8 mouse cellular contexts compared by ENCODE assay signal in genomic region chr9:111118252-111118890, GRCm38 (mm10). TPM values are rescaled to one million over a fixed set of nuclear protein-coding genes. Genes with fewer than 3 reads are reported as not detected.
DNase-seq lines count a peak whose midpoint lies in the region; ATAC-seq and TF ChIP-seq lines count a peak whose summit lies in the region.

No protein-coding gene starts in this region.

- 0 out of 2 replicates have a peak, but pooled peaks have one; percentile 8 for TF ChIP-seq CTCF in hindbrain, postnatal 0 days (IDR thresholded peaks at IDR 0.05; ENCODE audit: low read depth)

- H3K4me3 ChIP-seq in hindbrain, postnatal 0 days (ENCODE audit: low read length): peak overlapping the region; percentile 99
- peak overlapping the region; percentile 94 for H3K4me3 ChIP-seq in limb, embryonic 11.5 days (ENCODE audit: low read depth, low read length)
- H3K4me3 ChIP-seq in midbrain, embryonic 13.5 days (replicated peaks): peak overlapping the region; percentile 90

- peak overlapping the region; percentile 89 for H3K4me2 ChIP-seq in hindbrain, postnatal 0 days (ENCODE audit: low read depth, low read length)
- peak overlapping the region; percentile 76 for H3K4me2 ChIP-seq in limb, embryonic 11.5 days (ENCODE audit: low read depth, severe bottlenecking)
- H3K4me2 ChIP-seq in midbrain, embryonic 13.5 days (replicated peaks): peak overlapping the region; percentile 76

- 1% methylated on average over 49 of the region's 52 CpGs for WGBS in hindbrain, postnatal 0 days
- WGBS in limb, embryonic 11.5 days: under 1% methylated on average over 43 of the region's 52 CpGs
- under 1% methylated on average over 45 of the region's 52 CpGs for WGBS in midbrain, embryonic 13.5 days

- ATAC-seq in cerebellum, adult (ENCODE audit: insufficient number of reproducible peaks, low FRiP score, low TSS enrichment): peak; percentile 85
- ATAC-seq in hindbrain, postnatal 0 days: peak; percentile 88
- peak; percentile 90 for ATAC-seq in limb, embryonic 11.5 days (ENCODE audit: insufficient number of reproducible peaks, low FRiP score, low TSS enrichment, low read depth)
- peak; percentile 94 for ATAC-seq in midbrain, embryonic 13.5 days

- peaks cover 4% of the 10 kb centered on the region; the same call in 1 of the 2 replicates for H3K4me1 ChIP-seq in hindbrain, postnatal 0 days (ENCODE audit: insufficient read depth, low read length)
- no peaks in the 10 kb centered on the region for H3K4me1 ChIP-seq in limb, embryonic 11.5 days (ENCODE audit: control insufficient read depth, insufficient read depth, low read length)
- H3K4me1 ChIP-seq in midbrain, embryonic 13.5 days (replicated peaks): peaks cover 25% of the 10 kb centered on the region

- H3K9me3 ChIP-seq in hindbrain, postnatal 0 days (ENCODE audit: low read length): no peaks in the 10 kb centered on the region
- no peaks in the 10 kb centered on the region for H3K9me3 ChIP-seq in limb, embryonic 11.5 days (ENCODE audit: control insufficient read depth, low read length)
- H3K9me3 ChIP-seq in midbrain, embryonic 13.5 days: no peaks in the 10 kb centered on the region

- H3K27me3 ChIP-seq in hindbrain, postnatal 0 days (ENCODE audit: insufficient read depth, low read length): no peaks in the 10 kb centered on the region
- H3K27me3 ChIP-seq in limb, embryonic 11.5 days (ENCODE audit: control insufficient read depth, insufficient read depth, low read length): no peaks in the 10 kb centered on the region
- no peaks in the 10 kb centered on the region for H3K27me3 ChIP-seq in midbrain, embryonic 13.5 days

- no peaks in the 10 kb centered on the region for H3K36me3 ChIP-seq in hindbrain, postnatal 0 days (ENCODE audit: insufficient read depth, low read length)
- no peaks in the 10 kb centered on the region for H3K36me3 ChIP-seq in limb, embryonic 11.5 days (ENCODE audit: control insufficient read depth, insufficient read depth, low read length)
- no peaks in the 10 kb centered on the region for H3K36me3 ChIP-seq in midbrain, embryonic 13.5 days

- H3K27ac ChIP-seq in hindbrain, postnatal 0 days: peak overlapping the region; percentile 80
- peak overlapping the region; percentile 25; the same call in 1 of the 2 replicates for H3K27ac ChIP-seq in limb, embryonic 11.5 days (replicated peaks; ENCODE audit: low read depth, low read length)
- peak overlapping the region; percentile 89 for H3K27ac ChIP-seq in midbrain, embryonic 13.5 days

- peak overlapping the region; percentile 83 for H3K9ac ChIP-seq in hindbrain, postnatal 0 days (replicated peaks; ENCODE audit: low read length)
- H3K9ac ChIP-seq in limb, embryonic 11.5 days (ENCODE audit: low read length): peak overlapping the region; percentile 82
- H3K9ac ChIP-seq in midbrain, embryonic 13.5 days (replicated peaks): peak overlapping the region; percentile 87

- no peak for DNase-seq in cerebellum, postnatal 25 days
- peak; percentile 67 to 69 for DNase-seq in cerebellum, postnatal 10 days
- DNase-seq in gastrocnemius, postnatal 10 days: peak; percentile 60
- DNase-seq in hindbrain, postnatal 0 days (ENCODE audit: low spot score): peak; percentile 52
- DNase-seq in limb, embryonic 11.5 days (ENCODE audit: low spot score): peak; percentile 64
- DNase-seq in spleen, postnatal 4 days (ENCODE audit: low spot score in 2 of 2): peak; percentile 45 to 81

RNA-seq across cellular contexts. Expression of gene Lrrfip2, which starts 1.0 kb away (rescaled TPM):
- total RNA-seq in gastrocnemius, postnatal 10 days (2021): 10 to 100 TPM; 72.3 to 80.8 TPM
- total RNA-seq in hindbrain, postnatal 0 days (2014; rRNA removed): 20.8 and 24.9 TPM in 2 replicates
- polyA plus RNA-seq in hindbrain, postnatal 0 days (2015; fragmentation: Nextera tagmentation; extraction: Ambion mirVana): 38.8 and 40.0 TPM in 2 replicates
- 43.9 and 45.5 TPM in 2 replicates for polyA plus RNA-seq in limb, embryonic 11.5 days (2014; fragmentation: Nextera tagmentation; extraction: Ambion mirVana)
- 44.8 and 47.6 TPM in 2 replicates for polyA plus RNA-seq in midbrain, embryonic 13.5 days (2015; fragmentation: Nextera tagmentation; extraction: Ambion mirVana)

Comparison
In these comparisons a context has a peak if more than half of its experiments do, and no peak if none do; other contexts are left out.
1. DNase-seq: peak in cerebellum, postnatal 10 days (2 of 2), gastrocnemius, postnatal 10 days (single experiment), hindbrain, postnatal 0 days (single experiment), limb, embryonic 11.5 days (single experiment) and spleen, postnatal 4 days (2 of 2); none in cerebellum, postnatal 25 days (0 of 2).
2. H3K27ac ChIP-seq: peak in every context shown above with its lines; median percentile 89 in midbrain, embryonic 13.5 days; 80 in hindbrain, postnatal 0 days; 25 in limb, embryonic 11.5 days.
3. Peak in every context shown above with its lines, with median percentiles within 50 percentile points of each other: ATAC-seq, H3K4me2 ChIP-seq, H3K4me3 ChIP-seq and H3K9ac ChIP-seq.